Mouse (Mus musculus) kidney, adult 2 months (tissue): ENCODE results near the gene Fam81b.

Experiments used
- CTCF ChIP-seq: fragments of 200-500 bp; conservative IDR thresholded peaks from 2 replicates; pipeline ENCODE4 v1.5.1; 2011; ENCODE audit warnings: low read depth, mild to moderate bottlenecking, control low read depth, low read length, moderate library complexity, mixed read lengths; ENCODE audit not compliant: insufficient read depth, insufficient read length
- POLR2A ChIP-seq: fragments of 200-500 bp; IDR thresholded peaks from one replicate; pipeline ENCODE4 v1.6.1; 2011; ENCODE audit warnings: low read depth, low read length, control low read depth

DNA sequence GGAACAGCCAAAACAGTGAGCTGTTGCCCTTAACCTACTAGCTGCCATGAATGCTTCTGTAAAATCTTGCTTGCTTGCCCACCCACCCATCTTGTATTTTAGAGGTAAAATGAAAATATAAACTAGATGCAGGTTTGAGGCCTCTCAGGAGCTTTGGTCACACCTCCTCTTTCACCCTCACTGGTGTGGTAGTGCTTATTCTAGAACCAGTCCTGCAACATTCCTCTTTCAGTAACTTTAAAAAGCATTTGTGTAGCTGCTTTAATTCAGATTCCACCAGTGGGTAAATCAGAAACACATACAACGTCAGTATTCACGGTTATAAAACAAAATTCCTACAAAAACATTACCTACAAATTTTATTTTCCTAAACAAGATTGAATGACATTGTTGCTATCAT is 144.3 kb downstream of the Fam81b start:
- TF ChIP-seq CTCF (no peak), POLR2A (no peak)
